Mouse (Mus musculus): ENCODE results near the gene 2310022A10Rik. TPM values are rescaled to one million over a fixed set of nuclear protein-coding genes. Genes with fewer than 3 reads are reported as not detected.

Gene 2310022A10Rik
- total and polyA plus RNA-seq, 3 experiments, result 5.2 to 61.2 (median 26.0) TPM

DNA sequence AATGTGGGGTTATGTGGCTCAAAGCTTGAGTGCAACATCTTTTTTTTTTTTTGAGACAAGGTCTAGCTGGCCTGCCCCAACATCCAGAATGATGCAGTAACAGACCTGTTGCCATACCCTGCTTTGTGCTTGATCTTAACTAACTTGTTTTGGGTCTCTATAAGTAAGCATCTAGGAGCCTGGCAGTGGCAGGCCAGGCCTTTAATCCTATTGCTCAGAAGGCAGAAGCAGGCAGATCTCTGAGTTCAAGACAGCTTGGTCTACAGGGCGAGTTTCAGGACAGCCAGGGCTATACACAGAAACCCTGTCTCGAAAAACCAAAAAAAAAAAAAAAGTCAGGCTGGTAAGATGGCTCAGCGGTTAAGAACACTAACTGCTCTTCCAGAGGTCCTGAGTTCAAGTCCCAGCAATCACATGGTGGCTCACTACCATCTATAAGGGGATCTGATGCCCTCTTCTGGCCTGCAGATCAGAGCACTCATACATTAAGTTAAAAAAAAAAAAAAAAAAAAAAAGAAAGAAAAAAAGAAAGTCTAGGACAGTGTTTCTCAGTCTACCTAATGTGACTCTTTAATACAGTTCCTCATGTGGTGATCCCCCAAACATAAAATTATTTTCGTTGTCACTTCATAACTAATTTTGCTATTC, 37.7 kb downstream of the 2310022A10Rik start:
- peak overlapping the region; percentile 83; the same call in 1 of the 2 replicates for H3K4me3 ChIP-seq (ENCODE audit: low read depth, low read length)
- H3K36me3 ChIP-seq (replicated peaks), result peaks cover 40% of the 10 kb centered on the region
- no peaks in the 10 kb centered on the region for H3K9me3 ChIP-seq (replicated peaks)
- ATAC-seq (ENCODE audit: extremely low read depth, insufficient number of reproducible peaks, low FRiP score, poor library complexity, severe bottlenecking), result no peak
- H3K27me3 ChIP-seq (ENCODE audit: insufficient read depth, low read length), result no peaks in the 10 kb centered on the region
- TF ChIP-seq GATA2 (IDR thresholded peaks at IDR 0.05; ENCODE audit: borderline replicate concordance, low read depth, low read length), result no peak
- no peak for TF ChIP-seq GATA1 (IDR thresholded peaks at IDR 0.05; ENCODE audit: borderline replicate concordance, low read length)
- no peak for TF ChIP-seq POLR2AphosphoS5 (IDR thresholded peaks at IDR 0.05; ENCODE audit: insufficient replicate concordance, low read depth, low read length)
- TF ChIP-seq TAL1 (conservative IDR thresholded peaks at IDR 0.05; ENCODE audit: low read depth, low read length), result no peak
- no peak for TF ChIP-seq CTCF (IDR thresholded peaks at IDR 0.05; ENCODE audit: low read depth, low read length)
- DNase-seq (ENCODE audit: low spot score), result no peak
- H3K4me1 ChIP-seq (ENCODE audit: insufficient read depth, low read depth, low read length), result peaks cover 47% of the 10 kb centered on the region

DNA sequence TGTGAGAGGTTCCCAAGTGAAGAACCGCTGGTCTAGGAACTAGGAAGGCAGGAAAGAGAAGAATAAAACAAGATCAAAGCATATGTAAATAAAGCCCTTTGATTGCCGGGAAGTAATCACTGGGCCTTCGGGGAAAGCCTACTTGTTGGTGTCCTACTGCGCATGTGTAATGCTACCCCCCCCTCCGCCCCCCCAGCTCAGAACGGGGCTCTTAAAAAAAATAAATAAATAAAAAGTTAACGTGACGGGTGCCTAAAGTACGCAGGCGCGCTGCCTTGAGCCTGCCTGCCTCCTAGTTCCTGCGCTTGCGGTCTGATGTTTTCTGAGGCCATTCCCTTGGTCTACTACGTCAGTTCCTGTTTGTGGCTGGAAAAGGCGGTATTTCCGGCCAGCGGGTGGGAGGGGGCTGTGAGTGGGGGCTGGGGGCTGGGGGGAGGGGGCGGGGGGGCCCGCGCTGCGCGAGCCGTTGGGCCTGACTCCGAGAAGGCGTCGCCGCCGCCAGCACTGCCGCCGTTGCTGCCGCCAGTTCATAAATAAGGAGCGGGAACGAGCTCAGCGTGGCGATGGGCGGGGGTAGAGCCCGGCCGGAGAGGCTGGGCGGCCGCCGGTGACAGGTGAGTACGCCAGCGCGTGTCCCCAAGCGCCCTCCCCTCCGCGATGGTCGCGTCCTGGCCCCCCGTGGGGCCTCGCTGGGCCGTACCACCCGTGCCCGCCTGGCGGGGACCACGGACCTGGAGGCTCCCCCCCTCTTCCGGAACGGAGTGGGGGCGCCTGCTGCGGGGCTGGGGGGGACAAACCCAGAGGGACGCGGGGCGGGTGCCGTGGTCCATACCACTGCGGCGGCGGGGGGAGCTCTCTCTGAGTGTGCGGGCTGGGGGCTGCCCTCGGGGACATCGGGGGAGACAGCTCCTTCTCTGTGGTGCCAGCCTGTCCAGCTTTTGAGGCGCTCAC, 38.5 kb downstream of the 2310022A10Rik start, which contains the start of gene Akt2:
Gene Akt2, plus strand, starts transcription at position 287 of the 951 bp plus-strand sequence.
- Histone ChIP-seq H3K4me3 (ENCODE audit: low read depth, low read length) (peak within 1 kb of the TSS; percentile 83), H3K9me3 (replicated peaks) (no peaks in the 10 kb centered on the region), H3K4me1 (ENCODE audit: insufficient read depth, low read depth, low read length) (peaks cover 56% of the 10 kb centered on the region), H3K36me3 (replicated peaks) (peaks cover 49% of the 10 kb centered on the region), H3K27me3 (ENCODE audit: insufficient read depth, low read length) (no peaks in the 10 kb centered on the region)
- ATAC-seq (ENCODE audit: extremely low read depth, insufficient number of reproducible peaks, low FRiP score, poor library complexity, severe bottlenecking), result peak; percentile 87
- peak; percentile 86 for DNase-seq (ENCODE audit: low spot score)
- TF ChIP-seq GATA2 (IDR thresholded peaks at IDR 0.05; ENCODE audit: borderline replicate concordance, low read depth, low read length) (no peak), POLR2AphosphoS5 (IDR thresholded peaks at IDR 0.05; ENCODE audit: insufficient replicate concordance, low read depth, low read length) (no peak), GATA1 (IDR thresholded peaks at IDR 0.05; ENCODE audit: borderline replicate concordance, low read length) (no peak)

DNA sequence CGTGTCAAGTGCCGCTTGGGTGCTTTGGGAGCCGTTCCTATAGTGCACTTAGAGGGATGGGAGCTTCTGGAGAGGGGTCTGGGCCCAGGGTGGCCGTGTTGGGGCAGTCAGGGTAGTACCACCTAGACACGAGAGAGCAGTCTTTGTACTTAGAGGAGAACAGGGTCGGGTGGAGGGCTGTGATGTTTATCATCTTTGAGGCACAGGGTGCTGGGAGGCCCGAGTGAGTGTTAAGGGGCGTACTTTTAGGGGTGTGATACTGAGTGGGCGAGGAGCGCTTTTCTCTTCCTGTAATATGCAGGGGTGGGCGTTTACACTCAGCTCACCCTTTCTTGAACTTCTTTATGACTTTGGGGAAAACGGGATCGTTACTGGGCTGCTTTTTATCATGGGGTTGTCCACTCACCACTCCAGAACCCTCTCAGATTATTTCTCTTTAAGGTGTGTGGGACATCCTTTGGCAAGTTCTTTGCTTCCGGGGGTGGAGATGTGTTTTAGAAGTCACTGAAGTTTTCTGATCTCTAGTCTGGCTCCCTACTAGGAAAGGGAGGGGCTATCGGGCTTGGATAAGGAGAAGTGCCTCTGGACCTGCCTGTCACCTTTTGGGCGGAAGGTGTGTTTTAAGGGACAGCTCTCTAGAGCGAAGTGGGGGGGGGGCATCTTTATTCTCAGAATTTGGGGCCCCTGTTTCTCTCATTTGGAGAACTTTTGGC, 39.3 kb downstream of the 2310022A10Rik start:
- H3K27me3 ChIP-seq (ENCODE audit: insufficient read depth, low read length), result no peaks in the 10 kb centered on the region

GRCm38 (mm10) chr7:27592934-27593645, 40.1 kb downstream of the 2310022A10Rik start:
- TF ChIP-seq POLR2AphosphoS5 (IDR thresholded peaks at IDR 0.05; ENCODE audit: insufficient replicate concordance, low read depth, low read length) (no peak), TAL1 (conservative IDR thresholded peaks at IDR 0.05; ENCODE audit: low read depth, low read length) (no peak), GATA2 (IDR thresholded peaks at IDR 0.05; ENCODE audit: borderline replicate concordance, low read depth, low read length) (no peak), GATA1 (IDR thresholded peaks at IDR 0.05; ENCODE audit: borderline replicate concordance, low read length) (no peak)
- DNase-seq (ENCODE audit: low spot score) (peak; percentile 20), ATAC-seq (ENCODE audit: extremely low read depth, insufficient number of reproducible peaks, low FRiP score, poor library complexity, severe bottlenecking) (no peak)
- Histone ChIP-seq H3K9me3 (replicated peaks) (no peaks in the 10 kb centered on the region), H3K36me3 (replicated peaks) (peaks cover 60% of the 10 kb centered on the region), H3K4me3 (ENCODE audit: low read depth, low read length) (peak overlapping the region; percentile 83), H3K27me3 (ENCODE audit: insufficient read depth, low read length) (no peaks in the 10 kb centered on the region), H3K4me1 (ENCODE audit: insufficient read depth, low read depth, low read length) (peaks cover 63% of the 10 kb centered on the region)

More for the DNA sequence above, 39.3 kb downstream of the 2310022A10Rik start:
- no peak for TF ChIP-seq TAL1 (conservative IDR thresholded peaks at IDR 0.05; ENCODE audit: low read depth, low read length)
- TF ChIP-seq CTCF (IDR thresholded peaks at IDR 0.05; ENCODE audit: low read depth, low read length), result no peak
- no peak for TF ChIP-seq GATA2 (IDR thresholded peaks at IDR 0.05; ENCODE audit: borderline replicate concordance, low read depth, low read length)
- peaks cover 56% of the 10 kb centered on the region for H3K36me3 ChIP-seq (replicated peaks)
- peak; percentile 65 for DNase-seq (ENCODE audit: low spot score)
- peak; percentile 26; the same call in 1 of the 2 replicates for ATAC-seq (ENCODE audit: extremely low read depth, insufficient number of reproducible peaks, low FRiP score, poor library complexity, severe bottlenecking)
- peak overlapping the region; percentile 83 for H3K4me3 ChIP-seq (ENCODE audit: low read depth, low read length)
- no peaks in the 10 kb centered on the region for H3K9me3 ChIP-seq (replicated peaks)
- H3K4me1 ChIP-seq (ENCODE audit: insufficient read depth, low read depth, low read length), result peaks cover 59% of the 10 kb centered on the region

DNA sequence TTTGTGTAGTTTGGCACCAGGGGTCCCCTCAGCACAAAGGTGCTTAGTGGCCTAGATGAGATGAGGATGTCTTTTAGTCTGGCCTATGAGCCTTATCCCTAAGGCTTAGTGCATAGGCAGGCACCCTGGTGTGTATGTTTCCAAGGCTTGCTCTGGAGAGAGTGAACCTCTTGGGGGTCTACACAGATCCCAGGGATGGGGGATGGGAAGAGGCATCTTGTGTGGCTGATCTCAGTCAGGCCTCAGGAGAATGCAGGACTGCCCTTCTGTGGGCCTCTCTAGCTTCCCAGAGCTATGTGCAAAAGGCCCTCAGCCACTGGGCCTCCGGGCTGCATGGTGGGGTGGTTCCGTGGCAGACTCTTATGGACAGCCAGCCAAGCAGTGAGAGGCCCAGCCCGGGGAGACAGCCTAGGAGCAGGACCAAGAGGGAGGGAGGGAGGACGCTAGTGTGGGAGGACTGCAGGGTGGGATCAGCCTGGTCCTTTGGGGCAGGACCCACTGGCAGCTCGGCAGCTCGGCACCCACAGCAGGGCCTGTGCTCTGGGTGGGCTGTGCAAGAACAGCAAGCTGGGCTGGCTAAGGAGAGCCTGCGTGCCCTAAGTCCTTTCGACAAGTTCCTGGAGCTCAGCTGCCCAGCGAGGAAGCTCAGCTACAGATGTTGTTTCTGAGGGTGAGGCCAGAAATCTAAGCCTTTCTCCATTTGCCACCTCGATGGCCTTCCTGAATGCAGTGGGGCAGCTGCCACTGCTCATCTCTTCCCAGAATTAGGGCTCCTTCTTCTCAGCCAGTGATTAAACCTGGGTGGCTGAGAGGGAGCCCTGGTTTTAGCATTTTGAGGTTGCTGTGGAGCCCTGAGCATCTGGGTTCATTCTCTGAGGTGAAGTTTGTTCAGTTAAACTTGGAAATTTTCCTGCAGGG, 43.8 kb downstream of the 2310022A10Rik start:
- peak overlapping the region; percentile 53; the same call in 1 of the 2 replicates for H3K4me3 ChIP-seq (ENCODE audit: low read depth, low read length)
- no peaks in the 10 kb centered on the region for H3K27me3 ChIP-seq (ENCODE audit: insufficient read depth, low read length)
- DNase-seq (ENCODE audit: low spot score) (no peak), ATAC-seq (ENCODE audit: extremely low read depth, insufficient number of reproducible peaks, low FRiP score, poor library complexity, severe bottlenecking) (no peak)
- H3K36me3 ChIP-seq (replicated peaks), result peaks cover 88% of the 10 kb centered on the region
- peaks cover 82% of the 10 kb centered on the region for H3K4me1 ChIP-seq (ENCODE audit: insufficient read depth, low read depth, low read length)
- TF ChIP-seq CTCF (IDR thresholded peaks at IDR 0.05; ENCODE audit: low read depth, low read length), result no peak
- TF ChIP-seq GATA2 (IDR thresholded peaks at IDR 0.05; ENCODE audit: borderline replicate concordance, low read depth, low read length), result no peak
- no peak for TF ChIP-seq POLR2AphosphoS5 (IDR thresholded peaks at IDR 0.05; ENCODE audit: insufficient replicate concordance, low read depth, low read length)
- TF ChIP-seq GATA1 (IDR thresholded peaks at IDR 0.05; ENCODE audit: borderline replicate concordance, low read length), result no peak
- no peak for TF ChIP-seq TAL1 (conservative IDR thresholded peaks at IDR 0.05; ENCODE audit: low read depth, low read length)
- H3K9me3 ChIP-seq (replicated peaks), result no peaks in the 10 kb centered on the region
